Mouse (Mus musculus): Measurements from ENCODE around the gene Rbm20.
A peak's percentile ranks its signal among the peaks of the same experiment; 100 is the strongest.

Rbm20 gene

DNA sequence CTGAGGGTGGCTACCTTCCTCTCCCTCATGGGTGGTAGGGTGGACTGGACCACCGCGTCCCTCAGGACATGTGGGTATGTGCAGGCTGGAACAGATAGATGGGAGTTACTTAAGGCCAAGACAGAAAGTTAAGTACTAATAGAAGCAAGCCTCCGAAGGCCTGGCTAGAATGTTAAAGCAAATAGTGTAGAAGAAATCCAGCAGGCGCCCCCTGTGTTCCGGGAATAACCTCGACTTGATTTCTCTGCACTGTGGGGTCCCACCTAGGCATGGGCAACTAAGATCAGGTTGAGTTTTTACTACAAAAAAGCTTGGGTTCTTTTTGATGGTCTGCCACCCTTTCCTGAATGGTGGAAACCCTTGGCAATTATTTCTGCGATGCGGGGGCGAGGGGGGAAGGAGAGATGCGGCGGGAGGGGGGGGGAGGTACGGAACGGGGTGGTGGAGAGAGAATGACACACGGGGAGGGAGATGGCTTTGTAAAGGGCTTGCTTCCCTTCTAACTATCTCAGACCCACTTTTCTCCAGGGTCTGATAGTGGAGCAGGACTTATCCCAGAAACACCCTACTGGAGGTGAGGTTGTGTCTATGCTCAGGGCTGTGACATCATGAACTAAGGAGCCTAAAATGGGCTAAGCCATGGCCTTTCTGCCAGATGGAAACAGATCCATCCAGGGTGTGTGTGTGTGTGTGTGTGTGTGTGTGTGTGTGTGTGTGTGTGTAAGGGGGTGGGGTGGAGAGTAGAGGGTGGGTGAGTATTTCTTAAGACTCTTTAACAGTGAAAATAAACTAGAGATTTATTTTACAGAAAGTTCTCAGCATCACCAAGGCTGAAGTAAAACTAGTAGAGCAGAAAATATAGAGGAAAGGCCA is 175.0 kb downstream of the Rbm20 start:
- no peak for DNase-seq (ENCODE audit: low spot score)

- peak; percentile 73 for DNase-seq (ENCODE audit: low spot score)
These were observed 175.8 kb downstream of the Rbm20 start for GRCm38 (mm10) chr19:53852699-53853451.

GRCm38 (mm10) chr19:53854978-53855377 is 177.9 kb downstream of the Rbm20 start:
- no peak for DNase-seq (ENCODE audit: low spot score)

- DNase-seq (ENCODE audit: low spot score) = no peak
These were observed 178.7 kb downstream of the Rbm20 start for GRCm38 (mm10) chr19:53855781-53856180.

DNA sequence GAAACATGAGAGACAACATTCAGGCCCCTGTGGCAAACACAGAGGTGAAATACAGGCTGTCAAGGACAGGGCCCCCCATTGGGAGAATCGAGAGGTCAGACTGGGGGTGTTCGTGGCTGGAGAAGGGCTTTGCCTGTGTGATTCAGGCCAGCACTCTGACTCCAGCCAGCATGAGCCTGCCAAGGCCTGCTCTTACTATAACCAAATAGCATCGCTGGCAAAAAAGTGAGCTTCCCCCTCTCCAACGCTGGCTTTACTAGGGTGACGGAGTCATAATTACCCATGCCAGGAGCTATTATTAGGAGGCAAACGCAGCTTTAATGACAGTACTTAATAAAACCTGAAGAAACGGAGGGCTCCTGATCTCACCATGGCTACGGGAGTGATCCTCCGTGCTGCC is 179.7 kb downstream of the Rbm20 start:
- DNase-seq (ENCODE audit: low spot score) = no peak

GRCm38 (mm10) chr19:53857962-53858361 is 180.9 kb downstream of the Rbm20 start:
- no peak for DNase-seq (ENCODE audit: low spot score)

DNA sequence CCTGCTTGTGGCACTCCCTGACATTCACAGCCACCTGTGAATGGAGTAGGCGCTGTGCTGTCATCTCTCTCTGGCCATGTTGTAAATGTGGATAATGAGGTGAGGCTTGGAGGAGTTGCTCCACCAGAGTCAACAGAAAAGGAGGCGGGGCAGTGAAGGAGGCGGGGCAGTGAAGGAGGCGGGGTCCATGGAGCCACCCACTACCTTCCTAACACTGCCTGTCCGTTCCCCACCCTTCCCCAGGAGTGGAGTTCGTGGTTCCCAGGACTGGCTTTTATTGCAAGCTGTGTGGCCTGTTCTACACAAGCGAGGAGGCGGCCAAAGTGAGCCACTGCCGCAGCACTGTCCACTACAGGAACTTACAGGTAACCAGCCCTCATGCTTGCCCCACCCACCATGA is 182.0 kb downstream of the Rbm20 start:
- DNase-seq (ENCODE audit: low spot score) = no peak

DNA sequence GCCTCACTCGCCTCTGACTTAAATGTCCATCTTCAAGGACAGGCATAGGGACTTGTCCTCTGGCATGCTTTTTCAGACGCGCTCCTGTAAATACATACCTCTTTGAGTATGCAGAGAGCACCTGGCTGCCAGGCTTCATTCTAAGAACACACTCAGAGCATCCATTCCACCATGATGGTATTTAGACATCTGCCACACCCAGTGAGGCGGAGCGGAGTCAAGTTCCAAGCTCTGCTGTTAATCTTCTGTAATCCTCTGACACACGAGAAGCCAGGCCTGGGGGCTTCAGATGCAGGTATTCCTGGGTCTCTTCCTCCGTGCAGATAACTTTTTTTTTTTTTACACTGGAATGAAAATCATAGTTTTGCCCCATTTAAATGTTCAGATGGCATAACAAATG is 182.5 kb downstream of the Rbm20 start:
- no peak for DNase-seq (ENCODE audit: low spot score)

- DNase-seq (ENCODE audit: low spot score) = no peak
These were observed 184.2 kb downstream of the Rbm20 start for GRCm38 (mm10) chr19:53861346-53861745.

GRCm38 (mm10) chr19:53862573-53863246 is 185.6 kb downstream of the Rbm20 start:
- DNase-seq (ENCODE audit: low spot score) = no peak

DNA sequence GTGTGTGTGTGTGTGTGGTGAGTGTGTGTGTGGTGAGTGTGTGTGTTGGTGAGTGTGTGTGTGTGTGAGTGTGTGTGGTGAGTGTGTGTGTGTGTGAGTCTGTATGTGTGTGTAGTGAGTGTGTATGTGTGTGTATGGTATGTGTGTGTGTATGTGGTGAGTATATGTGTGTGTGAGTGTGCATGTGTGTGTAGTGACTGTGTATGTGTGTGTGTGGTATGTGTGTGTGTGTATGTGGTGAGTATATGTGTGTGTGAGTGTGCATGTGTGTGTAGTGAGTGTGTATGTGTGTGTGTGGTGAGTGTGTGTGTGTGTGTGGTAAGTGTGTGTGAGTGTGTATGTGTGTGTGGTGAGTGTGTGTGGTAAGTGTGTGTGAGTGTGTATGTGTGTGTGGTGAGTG is 190.1 kb downstream of the Rbm20 start:
- DNase-seq (ENCODE audit: low spot score) = no peak

DNA sequence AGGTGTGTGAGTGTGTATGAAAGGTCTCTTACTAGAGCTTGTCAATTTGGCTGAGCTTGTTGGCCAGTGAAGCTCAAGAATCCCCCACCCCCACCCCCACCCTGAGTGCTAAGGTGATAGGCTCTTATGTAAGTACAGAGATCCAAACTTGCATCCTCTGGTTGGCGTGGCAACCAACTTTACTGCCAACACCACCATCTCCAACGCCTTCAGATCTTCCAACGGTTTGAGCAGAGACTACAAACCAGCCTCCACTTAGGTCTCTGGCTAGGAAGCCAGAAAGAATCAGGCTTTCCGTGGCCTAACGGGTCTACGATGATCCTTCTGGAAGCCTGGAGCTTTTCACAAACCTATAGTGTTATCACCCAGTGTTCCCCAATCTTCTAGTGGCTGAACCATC is 191.0 kb downstream of the Rbm20 start:
- no peak for DNase-seq (ENCODE audit: low spot score)

GRCm38 (mm10) chr19:53868796-53869195 is 191.7 kb downstream of the Rbm20 start:
- DNase-seq (ENCODE audit: low spot score) = no peak

DNA sequence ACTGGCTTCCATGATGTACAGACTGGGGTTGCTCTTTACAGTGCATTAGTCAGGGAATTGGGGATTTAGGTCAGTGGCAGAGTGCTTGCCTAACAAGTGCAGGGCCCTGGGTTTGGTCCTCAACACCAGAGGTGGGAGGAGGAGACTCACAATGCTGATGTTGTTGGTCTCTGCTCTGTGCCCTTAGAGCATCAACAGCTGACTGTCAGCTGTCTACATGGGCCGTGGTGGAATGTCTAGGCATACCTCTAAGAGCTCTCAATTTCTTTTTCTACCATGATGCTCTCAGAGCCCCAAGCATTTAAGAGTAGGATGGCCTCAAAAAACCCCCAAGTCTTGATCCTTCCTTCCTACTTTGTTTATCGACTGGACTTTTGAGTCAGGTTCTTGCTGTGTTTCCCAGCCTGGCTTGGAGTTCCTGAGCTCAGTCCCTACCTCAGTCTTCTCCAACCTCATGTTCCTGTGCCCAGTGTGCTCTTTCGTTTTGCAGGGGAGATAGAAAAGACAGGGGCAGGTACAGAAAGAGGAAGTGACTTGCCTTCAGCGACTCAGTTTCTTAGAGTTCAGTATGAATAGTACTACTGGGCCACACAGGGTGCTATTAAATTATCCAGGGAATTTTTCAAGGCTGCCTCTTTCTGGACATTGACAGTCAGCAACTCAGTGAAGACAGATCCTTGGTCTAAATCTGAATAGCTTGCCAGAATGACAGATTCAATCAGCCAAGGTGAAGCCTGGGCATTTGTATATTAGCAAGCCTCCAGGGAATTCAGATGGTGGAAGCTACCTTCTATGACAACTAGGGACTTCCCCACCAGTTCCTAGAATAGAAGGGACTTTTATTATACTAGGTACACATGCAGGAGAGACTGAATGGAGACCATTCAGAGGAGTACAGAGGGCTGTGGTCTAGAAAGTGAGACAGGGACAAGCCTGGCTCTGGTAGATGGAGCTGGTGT is 192.6 kb downstream of the Rbm20 start:
- no peak for DNase-seq (ENCODE audit: low spot score)

DNA sequence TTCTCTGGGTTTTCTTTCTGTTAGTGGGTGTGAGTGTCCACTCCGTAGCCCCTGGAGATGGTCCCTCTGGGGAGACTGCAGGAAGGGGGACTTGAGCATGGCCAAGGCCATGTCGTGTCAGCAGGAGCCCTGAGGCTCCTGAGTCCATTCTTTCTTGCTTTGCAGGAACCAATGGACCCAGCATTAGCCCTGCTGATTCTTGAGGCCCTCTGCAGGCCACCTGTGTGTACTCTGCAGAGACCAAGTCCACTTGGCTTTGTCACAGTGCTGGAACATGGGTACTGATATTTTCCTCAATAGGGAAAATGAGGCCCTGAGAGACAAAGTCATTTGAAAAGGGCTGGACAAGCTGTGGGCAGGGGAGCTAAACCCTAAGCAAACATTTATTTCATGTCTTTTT is 193.5 kb downstream of the Rbm20 start:
- no peak for DNase-seq (ENCODE audit: low spot score)

- no peak for DNase-seq (ENCODE audit: low spot score)
These were observed 194.4 kb downstream of the Rbm20 start for GRCm38 (mm10) chr19:53871502-53871901.

DNA sequence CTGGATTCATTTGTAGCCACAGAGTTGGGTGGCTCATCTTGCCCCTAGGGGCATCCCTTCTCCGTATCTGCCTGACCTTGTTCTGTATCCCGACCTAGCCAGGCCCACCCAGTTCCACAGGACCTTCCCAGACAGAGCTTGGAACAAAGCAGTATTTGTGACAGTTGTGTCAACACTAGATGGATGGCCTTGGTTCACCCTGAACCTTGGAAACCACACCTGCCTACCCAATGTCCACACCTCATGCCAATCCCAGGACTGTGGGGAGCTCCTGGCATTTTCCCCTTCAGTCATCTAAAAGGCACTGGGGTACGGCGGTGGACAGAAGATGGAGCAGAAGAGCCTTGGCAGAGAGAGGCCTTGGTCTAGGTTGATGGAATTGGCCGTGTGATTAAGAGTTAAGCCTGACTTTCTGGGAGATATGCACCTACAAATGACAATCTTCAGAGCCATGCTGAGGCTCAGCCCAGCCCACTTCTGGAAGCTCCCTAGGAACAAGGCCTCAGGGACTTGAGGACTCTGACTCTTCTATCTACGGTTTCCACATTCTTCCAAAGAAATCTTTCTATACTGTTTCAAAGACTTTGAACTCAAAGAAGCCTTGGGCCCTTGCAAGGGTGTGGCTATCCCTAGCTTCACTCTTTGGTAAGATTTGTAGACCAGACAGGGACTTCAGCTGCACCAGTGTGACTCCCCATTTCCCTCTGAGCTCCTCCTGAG is 196.0 kb downstream of the Rbm20 start:
- no peak for DNase-seq (ENCODE audit: low spot score)

DNA sequence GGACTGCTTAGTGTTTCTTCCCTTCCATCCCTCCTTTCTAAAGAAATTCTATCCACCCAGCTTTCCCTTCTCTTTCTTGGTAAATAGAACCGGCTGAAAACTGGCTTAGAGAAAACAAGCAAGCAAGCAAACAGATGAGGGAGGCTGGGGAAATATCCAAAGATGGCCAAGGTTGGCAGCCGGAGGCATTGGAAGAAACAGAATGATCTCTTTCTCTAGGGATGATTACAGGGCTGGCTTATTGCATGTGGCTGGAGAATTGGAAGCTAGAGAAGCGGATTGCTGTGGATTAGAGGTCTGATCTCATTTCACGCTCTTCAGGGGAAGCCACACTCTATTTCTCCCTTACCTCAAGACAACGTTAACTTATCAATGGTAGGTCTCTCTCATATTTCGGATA is 198.1 kb downstream of the Rbm20 start:
- DNase-seq (ENCODE audit: low spot score) = no peak

DNA sequence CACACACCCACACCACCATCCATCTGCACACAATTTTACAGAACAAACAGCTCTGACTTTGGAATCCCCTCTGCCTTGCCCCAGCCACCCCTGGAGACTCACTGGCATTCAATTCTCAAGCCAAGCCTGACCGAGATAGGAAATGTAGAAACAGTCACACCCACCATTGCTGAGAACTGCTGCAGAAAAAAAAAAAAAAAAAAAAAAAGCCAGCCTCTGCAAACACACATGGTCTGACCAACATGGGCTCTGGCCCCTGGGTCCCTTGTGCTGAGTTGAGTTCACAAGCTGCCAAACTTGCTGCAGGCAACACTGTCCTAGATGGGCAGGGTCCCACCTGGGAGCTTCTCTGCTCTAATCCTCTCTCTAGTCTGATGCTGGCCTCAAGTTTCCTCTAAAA is 200.7 kb downstream of the Rbm20 start:
- DNase-seq (ENCODE audit: low spot score) = no peak

GRCm38 (mm10) chr19:53880460-53880859 is 203.4 kb downstream of the Rbm20 start:
- no peak for DNase-seq (ENCODE audit: low spot score)

DNA sequence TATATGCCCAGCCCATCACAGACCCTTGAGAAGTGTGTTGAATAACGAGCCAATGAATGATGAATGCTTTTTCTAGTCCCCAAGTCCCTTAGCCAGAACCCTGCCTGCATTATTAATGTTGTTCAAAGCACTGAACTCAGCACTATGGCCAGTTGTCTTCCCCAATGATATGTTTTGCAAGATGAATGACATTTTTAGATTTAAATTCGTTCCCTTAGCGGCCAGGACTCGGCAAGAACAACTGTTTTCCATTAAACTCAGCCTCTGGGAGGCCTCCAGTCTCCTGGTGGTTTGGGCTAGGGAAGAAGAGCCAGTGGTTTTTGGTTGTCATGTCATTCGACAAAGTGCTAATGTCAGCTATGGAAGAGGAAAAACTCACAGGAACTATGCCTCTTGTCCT is 204.7 kb downstream of the Rbm20 start:
- no peak for DNase-seq (ENCODE audit: low spot score)
